Mouse (Mus musculus) inflammation-experienced regulatory T-cells, adult 6 months (primary cell): ENCODE measurements around the gene Nsd1. TPM values are rescaled to one million over a fixed set of nuclear protein-coding genes. Genes with fewer than 3 reads are reported as not detected.
"Not testable (repeated sequence)": the region's sequence is repeated elsewhere in the genome, so short reads cannot be mapped to it uniquely, and the experiment has no call there.

Source experiments
- ATAC-seq: one replicate; pipeline ENCODE4 v1.8.0; 2017
- polyA plus RNA-seq, 3 experiments: library from polyadenylated mRNA; unstranded; fragments of 100-300 nt; shearing (Covaris generic); gene quantifications; one replicate each; pipeline ENCODE4 v1.2.1; 2017

Nsd1 gene
- polyA plus RNA-seq, 3 experiments from 2014 or later, result 46.7 to 76.6 (median 60.1) TPM

DNA sequence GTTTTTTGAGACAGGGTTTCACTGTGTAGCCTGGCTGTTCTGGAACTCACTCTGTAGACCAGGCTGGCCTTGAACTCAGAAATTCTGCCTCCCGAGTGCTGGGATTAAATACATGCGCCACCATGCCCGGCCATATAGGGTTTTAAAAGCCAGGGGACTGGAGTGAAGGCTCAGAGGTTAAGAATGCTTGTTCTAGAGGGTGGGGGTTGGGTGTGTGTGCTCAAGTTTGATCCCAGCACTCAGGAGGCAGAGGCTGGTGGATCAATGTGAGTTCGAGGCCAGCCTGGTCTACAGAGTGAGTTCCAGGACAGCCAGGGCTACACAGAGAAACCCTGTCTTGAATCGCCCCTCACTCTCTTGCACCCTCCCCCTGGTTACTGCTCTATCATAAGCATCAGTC lies 18.0 kb upstream of the Nsd1 start:
- no peak for ATAC-seq

- ATAC-seq, result not testable (repeated sequence)
Measured at GRCm38 (mm10) chr13:55202758-55203157, 6.8 kb upstream of the Nsd1 start.

DNA sequence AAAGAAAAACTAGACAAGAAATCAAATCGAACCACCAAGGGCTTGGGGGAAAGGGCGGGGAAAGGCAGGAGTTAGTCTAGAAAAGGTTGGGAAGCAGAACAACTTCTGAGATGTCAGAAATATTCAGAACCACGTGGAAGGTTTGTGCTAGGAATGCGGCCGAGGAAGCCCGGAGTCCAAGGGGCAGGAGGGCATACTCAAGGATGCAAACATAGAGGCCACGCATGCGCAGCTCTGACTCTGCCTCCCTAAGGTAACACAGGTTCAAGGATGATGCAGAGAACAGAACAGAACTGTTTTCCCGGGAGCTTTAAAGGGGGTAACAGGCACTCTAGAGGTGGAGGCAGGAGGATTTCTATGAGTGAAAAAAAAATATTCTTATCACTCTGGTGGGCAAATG lies 5.8 kb upstream of the Nsd1 start:
- ATAC-seq, result no peak

- no peak for ATAC-seq
Measured at GRCm38 (mm10) chr13:55204667-55205389, 4.8 kb upstream of the Nsd1 start.

DNA sequence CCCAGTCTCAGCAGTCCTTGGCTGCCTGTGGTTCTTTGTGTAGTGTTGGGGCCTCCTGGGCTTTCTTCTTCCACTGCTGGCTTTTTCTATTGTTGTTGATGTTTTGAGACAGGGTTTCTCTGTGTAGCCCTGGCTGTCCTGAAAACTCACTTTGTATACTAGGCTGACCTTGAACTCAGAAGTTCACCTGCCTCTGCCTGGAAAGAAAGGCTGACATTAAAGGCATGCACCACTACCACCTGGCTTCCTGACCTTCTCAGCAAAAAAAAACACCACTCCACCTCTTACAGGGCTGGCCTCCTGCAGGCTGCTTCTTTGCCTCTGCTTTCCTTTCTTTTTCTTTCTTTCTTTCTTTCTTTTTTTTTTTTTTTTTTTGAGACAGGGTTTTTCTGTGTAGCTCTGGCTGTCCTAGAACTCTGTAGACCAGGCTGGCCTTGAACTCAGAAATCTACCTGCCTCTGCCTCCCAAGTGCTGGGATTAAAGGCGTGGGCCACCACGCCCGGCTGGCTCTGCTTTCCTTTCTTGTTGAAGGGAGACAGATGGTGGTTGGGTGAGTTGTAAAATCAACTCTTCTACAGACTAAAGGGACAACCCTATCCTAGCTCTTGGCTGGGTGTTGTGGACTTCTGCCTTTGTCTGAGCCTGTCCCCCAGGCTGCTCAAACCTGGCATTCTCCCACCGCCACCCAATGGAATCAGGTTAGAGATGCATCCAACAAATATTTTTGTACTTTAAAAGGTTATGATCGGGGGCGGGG lies 4.0 kb upstream of the Nsd1 start:
- ATAC-seq, result no peak

DNA sequence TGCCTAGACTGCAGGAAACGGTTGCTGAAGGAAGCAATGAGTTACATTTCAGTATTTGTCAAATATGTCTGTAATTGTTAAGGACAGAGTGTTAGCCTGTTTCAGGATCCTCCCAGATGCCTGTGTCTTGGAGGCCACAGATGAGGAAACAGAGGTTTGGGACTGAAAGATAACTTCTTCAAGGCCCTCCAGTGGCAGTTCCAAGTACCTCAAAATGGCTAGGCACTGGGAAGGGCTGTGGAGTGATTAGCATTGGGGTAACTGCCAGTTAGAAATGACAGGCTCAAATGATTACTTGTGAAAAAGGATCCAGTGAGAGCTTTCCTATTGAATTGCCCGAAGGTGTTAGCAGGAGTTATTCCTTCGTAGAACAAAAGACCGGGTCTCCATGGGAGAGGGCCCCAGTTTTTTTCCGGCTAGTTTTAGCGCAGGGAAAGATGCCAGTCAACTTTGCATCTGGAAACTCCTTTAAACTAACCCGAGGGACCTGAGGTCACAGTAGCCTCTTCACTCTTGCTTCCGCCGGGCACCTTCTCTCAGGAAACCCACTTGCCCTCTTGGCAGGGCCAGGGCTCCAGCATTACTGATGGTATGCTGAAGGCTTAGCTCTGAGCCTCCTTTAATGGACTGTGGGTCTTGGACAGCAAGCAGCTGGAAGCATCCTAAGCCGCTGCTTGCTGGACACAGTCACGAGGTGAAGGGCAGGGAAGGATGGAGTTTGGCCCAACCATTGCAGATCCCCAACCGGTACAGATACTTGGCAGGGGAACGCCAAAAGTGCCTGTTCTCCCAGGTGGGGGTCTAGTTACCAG lies 539 bp upstream of the Nsd1 start:
- ATAC-seq, result no peak

- peak; percentile 57 for ATAC-seq
Measured at GRCm38 (mm10) chr13:55210193-55210970, 800 bp downstream of the Nsd1 start.

DNA sequence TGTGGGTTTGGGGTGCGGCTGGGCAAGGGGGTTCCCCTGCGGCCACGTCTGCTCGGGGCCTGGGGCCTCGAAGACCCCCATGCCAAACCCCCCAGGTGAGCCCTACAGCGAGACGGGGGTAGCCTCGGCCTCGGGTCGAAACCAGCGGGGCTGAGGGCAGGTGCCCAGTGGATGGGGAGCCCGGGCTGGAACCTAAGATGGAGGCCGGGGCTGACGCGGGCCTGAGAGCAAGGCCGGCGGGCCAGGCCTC lies 1.3 kb downstream of the Nsd1 start:
- peak; percentile 62 for ATAC-seq

GRCm38 (mm10) chr13:55211221-55212010 lies 1.8 kb downstream of the Nsd1 start:
- ATAC-seq, result peak; percentile 59

GRCm38 (mm10) chr13:55212011-55212360 lies 2.4 kb downstream of the Nsd1 start:
- peak; percentile 6 for ATAC-seq

GRCm38 (mm10) chr13:55212361-55213137 lies 3.0 kb downstream of the Nsd1 start:
- peak; percentile 9 for ATAC-seq

- no peak for ATAC-seq
Measured at GRCm38 (mm10) chr13:55213138-55213806, 3.7 kb downstream of the Nsd1 start.

DNA sequence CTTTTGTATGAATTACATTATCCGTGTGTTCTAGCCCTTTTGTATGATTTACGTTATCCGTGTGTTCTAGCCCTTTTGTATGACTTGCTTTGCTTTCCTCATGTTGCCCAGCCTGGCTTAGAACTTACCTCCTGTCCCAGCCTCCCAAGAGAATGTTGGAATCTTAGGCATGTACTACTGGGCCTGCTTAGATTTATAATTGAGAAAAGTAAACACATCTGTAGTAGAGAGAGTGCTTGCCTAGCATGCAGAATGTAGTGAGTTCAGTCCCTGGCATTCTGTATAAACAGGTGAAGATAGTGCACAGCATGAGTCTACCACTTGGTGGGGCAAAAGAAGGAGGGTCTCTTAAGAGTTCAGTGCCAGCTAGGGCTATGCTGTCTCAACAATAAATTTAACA lies 14.8 kb downstream of the Nsd1 start:
- ATAC-seq, result no peak

DNA sequence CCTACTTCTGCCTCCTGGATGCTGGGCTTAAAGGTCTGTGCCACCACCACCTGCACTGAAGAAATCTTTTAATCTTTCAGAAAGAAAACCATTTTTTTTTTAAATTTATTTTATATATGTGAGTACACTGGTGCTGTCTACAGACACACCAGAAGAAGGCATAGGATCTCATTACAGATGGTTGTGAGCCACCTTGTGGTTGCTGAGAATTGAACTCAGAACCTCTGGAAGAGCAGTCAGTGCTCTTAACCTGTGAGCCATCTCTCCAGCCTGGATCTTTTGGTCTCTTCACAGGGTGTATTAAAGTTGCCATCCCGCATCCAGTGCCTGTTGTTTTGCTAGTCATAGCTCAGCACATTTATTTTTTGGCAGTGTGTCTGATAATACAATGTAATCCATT lies 21.1 kb downstream of the Nsd1 start:
- no peak for ATAC-seq

DNA sequence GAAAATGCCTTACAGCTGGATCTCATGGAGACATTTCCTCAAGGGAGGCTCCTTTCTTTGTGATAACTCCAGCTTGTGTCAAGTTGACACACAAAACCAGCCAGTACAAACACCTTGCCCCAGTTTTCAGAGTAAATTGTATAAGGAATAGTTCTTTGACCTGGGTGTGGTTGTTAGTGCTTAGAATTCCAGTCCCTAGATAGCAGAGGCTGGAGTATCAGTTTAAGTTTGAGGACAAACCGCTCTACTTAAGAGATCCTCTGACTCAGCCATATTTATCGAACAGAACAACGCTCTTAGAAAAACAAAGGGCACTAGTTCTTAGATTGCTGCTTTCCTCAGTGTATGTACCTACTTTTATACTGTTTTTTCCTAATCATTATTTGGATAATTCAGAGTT lies 33.6 kb downstream of the Nsd1 start:
- no peak for ATAC-seq

DNA sequence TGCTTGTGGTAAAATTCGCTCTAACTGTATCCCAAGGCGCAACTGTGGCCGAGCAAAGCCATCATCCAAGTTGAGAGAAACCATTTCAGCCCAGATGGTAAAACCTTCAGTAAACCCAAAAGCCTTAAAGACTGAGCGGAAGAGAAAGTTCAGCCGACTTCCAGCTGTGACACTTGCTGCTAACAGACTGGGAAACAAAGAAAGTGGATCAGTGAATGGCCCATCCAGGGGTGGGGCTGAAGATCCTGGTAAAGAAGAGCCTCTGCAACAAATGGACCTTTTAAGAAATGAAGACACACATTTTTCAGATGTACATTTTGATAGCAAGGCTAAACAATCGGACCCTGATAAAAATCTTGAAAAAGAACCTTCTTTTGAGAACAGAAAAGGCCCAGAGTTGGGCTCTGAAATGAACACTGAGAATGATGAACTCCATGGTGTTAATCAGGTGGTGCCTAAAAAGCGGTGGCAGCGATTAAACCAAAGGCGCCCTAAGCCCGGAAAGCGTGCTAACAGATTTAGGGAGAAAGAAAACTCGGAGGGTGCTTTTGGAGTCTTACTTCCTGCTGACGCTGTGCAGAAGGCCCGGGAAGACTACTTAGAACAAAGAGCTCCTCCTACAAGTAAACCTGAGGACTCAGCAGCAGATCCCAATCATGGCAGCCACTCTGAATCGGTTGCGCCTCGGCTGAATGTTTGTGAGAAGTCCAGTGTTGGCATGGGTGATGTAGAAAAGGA lies 37.9 kb downstream of the Nsd1 start:
- no peak for ATAC-seq

GRCm38 (mm10) chr13:55249246-55249645 lies 39.7 kb downstream of the Nsd1 start:
- no peak for ATAC-seq

DNA sequence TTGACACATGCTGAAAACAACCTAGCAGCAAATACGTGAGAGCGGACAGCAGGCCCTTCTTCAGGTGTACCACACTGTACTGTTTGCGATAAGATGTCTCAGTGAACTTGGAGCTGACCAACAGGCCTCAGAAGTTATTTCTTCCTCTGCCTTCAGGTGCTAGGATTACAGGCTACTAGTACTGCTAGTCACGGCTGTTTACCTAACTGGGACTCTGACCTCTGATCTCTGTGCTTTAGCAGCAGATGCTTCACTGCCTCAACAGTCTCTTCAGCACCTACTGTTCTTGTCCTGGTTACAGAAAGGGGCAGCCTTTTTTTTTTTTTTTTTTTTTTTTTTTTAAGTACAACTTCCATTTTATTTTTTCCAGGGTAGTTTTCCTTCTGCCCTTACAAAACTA lies 43.2 kb downstream of the Nsd1 start:
- ATAC-seq, result no peak

GRCm38 (mm10) chr13:55255052-55255652 lies 45.6 kb downstream of the Nsd1 start:
- peak; percentile 92 for ATAC-seq

- no peak for ATAC-seq
Measured at GRCm38 (mm10) chr13:55258651-55259050, 49.1 kb downstream of the Nsd1 start.
